Mouse (Mus musculus): ENCODE results near the gene Vsnl1. TPM values are rescaled to one million over a fixed set of nuclear protein-coding genes. Genes with fewer than 3 reads are reported as not detected.

Gene Vsnl1
- polyA plus RNA-seq, 1 experiment from 2014 or later, result 30.0 TPM

GRCm38 (mm10) chr12:11433126-11433525 is 3.3 kb downstream of the Vsnl1 start:
- WGBS, result 97% methylated on average over 1 of the region's 1 CpGs
- Histone ChIP-seq H3K9ac (no peak overlapping the region), H3K27ac (replicated peaks) (no peak overlapping the region), H3K4me2 (no peak overlapping the region), H3K9me3 (no peaks in the 10 kb centered on the region), H3K4me3 (no peak overlapping the region), H3K4me1 (replicated peaks) (peaks cover 20% of the 10 kb centered on the region), H3K36me3 (no peaks in the 10 kb centered on the region), H3K27me3 (peaks cover 22% of the 10 kb centered on the region)
- no peak for ATAC-seq (ENCODE audit: low read depth)

- Histone ChIP-seq H3K9me3 (no peaks in the 10 kb centered on the region), H3K4me2 (no peak overlapping the region), H3K4me3 (no peak overlapping the region), H3K36me3 (no peaks in the 10 kb centered on the region), H3K27me3 (no peaks in the 10 kb centered on the region), H3K4me1 (replicated peaks) (no peaks in the 10 kb centered on the region), H3K27ac (replicated peaks) (no peak overlapping the region), H3K9ac (no peak overlapping the region)
- WGBS, result 76% methylated on average over 4 of the region's 4 CpGs
- ATAC-seq (ENCODE audit: low read depth), result no peak
Measured at GRCm38 (mm10) chr12:11427396-11427795, 9.0 kb downstream of the Vsnl1 start.

- Histone ChIP-seq H3K4me3 (no peak overlapping the region), H3K27ac (replicated peaks) (no peak overlapping the region), H3K27me3 (no peaks in the 10 kb centered on the region), H3K9ac (no peak overlapping the region), H3K4me2 (no peak overlapping the region), H3K4me1 (replicated peaks) (no peaks in the 10 kb centered on the region), H3K9me3 (no peaks in the 10 kb centered on the region), H3K36me3 (no peaks in the 10 kb centered on the region)
- no peak for ATAC-seq (ENCODE audit: low read depth)
- WGBS, result 84% methylated on average over 6 of the region's 6 CpGs
Measured at GRCm38 (mm10) chr12:11418112-11418511, 18.3 kb downstream of the Vsnl1 start.

DNA sequence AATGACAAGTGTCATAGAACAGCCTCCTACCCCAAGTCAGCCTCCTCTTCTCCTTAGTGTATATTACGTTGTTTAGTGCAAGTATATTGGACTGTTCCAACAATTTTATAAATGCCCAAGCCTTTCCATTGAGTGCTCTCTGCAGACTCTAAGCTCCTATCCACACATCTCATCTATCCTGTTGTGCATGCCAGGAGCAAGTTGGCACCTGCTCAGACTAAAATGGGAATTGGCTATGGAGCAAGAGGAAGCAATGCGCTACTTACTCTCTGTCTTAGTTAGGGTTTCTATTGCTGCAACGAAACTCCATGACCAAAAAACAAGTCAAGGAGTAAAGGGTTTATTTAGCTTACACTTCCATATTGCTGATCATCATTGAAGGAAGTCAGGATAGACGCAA is 28.7 kb downstream of the Vsnl1 start:
- Histone ChIP-seq H3K27ac (replicated peaks) (no peak overlapping the region), H3K4me2 (no peak overlapping the region), H3K4me1 (replicated peaks) (no peaks in the 10 kb centered on the region), H3K9ac (no peak overlapping the region), H3K27me3 (no peaks in the 10 kb centered on the region), H3K9me3 (no peaks in the 10 kb centered on the region; the same call in 1 of the 2 replicates), H3K4me3 (no peak overlapping the region), H3K36me3 (no peaks in the 10 kb centered on the region)
- no peak for ATAC-seq (ENCODE audit: low read depth)
- WGBS, result 95% methylated on average over 4 of the region's 4 CpGs

- H3K27ac ChIP-seq (replicated peaks), result no peak overlapping the region
- ATAC-seq (ENCODE audit: low read depth), result no peak
Measured at GRCm38 (mm10) chr12:11398791-11399190, 37.6 kb downstream of the Vsnl1 start.

DNA sequence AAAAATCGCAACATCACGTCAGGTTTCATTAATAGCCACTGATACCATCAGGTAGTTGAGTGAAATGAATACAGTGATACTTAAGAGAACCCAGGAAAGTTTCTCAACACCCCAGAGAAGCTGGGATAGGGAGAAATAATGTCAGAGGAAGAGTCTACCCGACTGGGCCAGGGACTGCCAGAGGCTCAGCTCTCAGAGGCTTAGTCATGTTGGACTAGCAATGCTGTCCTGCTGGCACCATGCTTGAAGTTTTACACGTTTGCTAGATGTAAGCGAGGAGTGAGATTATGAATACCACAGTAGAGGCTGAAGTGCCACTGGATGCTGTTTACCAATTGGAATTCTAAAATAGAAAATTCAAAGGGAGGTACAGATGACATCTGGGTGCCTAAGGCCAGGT is 39.4 kb downstream of the Vsnl1 start:
- 86% methylated on average over 5 of the region's 5 CpGs for WGBS
- Histone ChIP-seq H3K9ac (no peak overlapping the region), H3K27ac (replicated peaks) (no peak overlapping the region), H3K9me3 (no peaks in the 10 kb centered on the region), H3K27me3 (no peaks in the 10 kb centered on the region), H3K4me3 (no peak overlapping the region), H3K36me3 (no peaks in the 10 kb centered on the region), H3K4me1 (replicated peaks) (no peaks in the 10 kb centered on the region; the same call in 1 of the 2 replicates), H3K4me2 (no peak overlapping the region)
- no peak for ATAC-seq (ENCODE audit: low read depth)

More at GRCm38 (mm10) chr12:11398791-11399190, 37.6 kb downstream of the Vsnl1 start:
- Histone ChIP-seq H3K4me1 (replicated peaks) (no peaks in the 10 kb centered on the region), H3K9me3 (no peaks in the 10 kb centered on the region), H3K27me3 (no peaks in the 10 kb centered on the region), H3K36me3 (no peaks in the 10 kb centered on the region), H3K4me3 (no peak overlapping the region), H3K9ac (no peak overlapping the region), H3K4me2 (no peak overlapping the region)
- WGBS, result 92% methylated on average over 6 of the region's 6 CpGs

- H3K4me2 ChIP-seq, result no peak overlapping the region
- no peaks in the 10 kb centered on the region for H3K27me3 ChIP-seq
- no peak overlapping the region for H3K9ac ChIP-seq
- no peak overlapping the region for H3K4me3 ChIP-seq
- H3K27ac ChIP-seq (replicated peaks), result no peak overlapping the region
- H3K4me1 ChIP-seq (replicated peaks), result peaks cover 7% of the 10 kb centered on the region; the same call in 1 of the 2 replicates
- no peaks in the 10 kb centered on the region for H3K9me3 ChIP-seq
- no peak for ATAC-seq (ENCODE audit: low read depth)
- 81% methylated on average over 2 of the region's 2 CpGs for WGBS
- H3K36me3 ChIP-seq, result no peaks in the 10 kb centered on the region
Measured at GRCm38 (mm10) chr12:11395470-11395869, 40.9 kb downstream of the Vsnl1 start.

GRCm38 (mm10) chr12:11392525-11392924 is 43.9 kb downstream of the Vsnl1 start:
- Histone ChIP-seq H3K4me1 (replicated peaks) (peaks cover 7% of the 10 kb centered on the region; the same call in 1 of the 2 replicates), H3K9ac (no peak overlapping the region), H3K4me3 (no peak overlapping the region), H3K4me2 (no peak overlapping the region), H3K27ac (replicated peaks) (no peak overlapping the region), H3K27me3 (no peaks in the 10 kb centered on the region), H3K9me3 (no peaks in the 10 kb centered on the region), H3K36me3 (no peaks in the 10 kb centered on the region)
- WGBS, result 47% methylated on average over 1 of the region's 1 CpGs
- no peak for ATAC-seq (ENCODE audit: low read depth)

- peak; percentile 69 for ATAC-seq (ENCODE audit: low read depth)
- 65% methylated on average over 7 of the region's 7 CpGs for WGBS
Measured at GRCm38 (mm10) chr12:11391244-11391949, 45.0 kb downstream of the Vsnl1 start.

DNA sequence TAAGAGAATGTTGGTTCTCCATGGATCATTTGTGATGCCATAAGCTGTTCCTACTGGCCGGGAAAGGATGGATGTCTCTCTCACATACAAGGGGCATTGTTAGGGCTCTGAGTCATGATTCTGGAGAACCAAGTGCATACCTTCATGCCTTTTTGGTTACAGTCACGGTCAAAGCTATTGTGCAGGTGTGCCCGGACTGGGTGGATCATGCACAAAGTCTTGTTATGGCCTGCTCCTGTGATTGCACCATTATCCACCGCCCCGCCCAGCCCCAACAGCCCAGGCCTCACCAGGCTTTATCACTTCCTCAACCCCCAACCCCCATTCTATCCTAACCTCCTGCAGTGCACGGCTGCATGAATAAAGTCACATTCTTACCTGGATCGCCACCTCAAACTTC is 47.3 kb downstream of the Vsnl1 start:
- ATAC-seq (ENCODE audit: low read depth), result no peak
- H3K27me3 ChIP-seq, result no peaks in the 10 kb centered on the region
- no peaks in the 10 kb centered on the region for H3K9me3 ChIP-seq
- H3K27ac ChIP-seq (replicated peaks), result no peak overlapping the region
- H3K9ac ChIP-seq, result no peak overlapping the region
- H3K4me3 ChIP-seq, result no peak overlapping the region
- H3K4me2 ChIP-seq, result no peak overlapping the region
- H3K4me1 ChIP-seq (replicated peaks), result peaks cover 7% of the 10 kb centered on the region; the same call in 1 of the 2 replicates
- H3K36me3 ChIP-seq, result no peaks in the 10 kb centered on the region
- WGBS, result 82% methylated on average over 7 of the region's 7 CpGs

More at GRCm38 (mm10) chr12:11391244-11391949, 45.0 kb downstream of the Vsnl1 start:
- peaks cover 7% of the 10 kb centered on the region; the same call in 1 of the 2 replicates for H3K4me1 ChIP-seq (replicated peaks)
- H3K9me3 ChIP-seq, result no peaks in the 10 kb centered on the region
- H3K36me3 ChIP-seq, result no peaks in the 10 kb centered on the region
- no peak overlapping the region for H3K4me2 ChIP-seq
- H3K27me3 ChIP-seq, result no peaks in the 10 kb centered on the region
- no peak overlapping the region for H3K9ac ChIP-seq
- H3K27ac ChIP-seq (replicated peaks), result no peak overlapping the region
- no peak overlapping the region for H3K4me3 ChIP-seq

DNA sequence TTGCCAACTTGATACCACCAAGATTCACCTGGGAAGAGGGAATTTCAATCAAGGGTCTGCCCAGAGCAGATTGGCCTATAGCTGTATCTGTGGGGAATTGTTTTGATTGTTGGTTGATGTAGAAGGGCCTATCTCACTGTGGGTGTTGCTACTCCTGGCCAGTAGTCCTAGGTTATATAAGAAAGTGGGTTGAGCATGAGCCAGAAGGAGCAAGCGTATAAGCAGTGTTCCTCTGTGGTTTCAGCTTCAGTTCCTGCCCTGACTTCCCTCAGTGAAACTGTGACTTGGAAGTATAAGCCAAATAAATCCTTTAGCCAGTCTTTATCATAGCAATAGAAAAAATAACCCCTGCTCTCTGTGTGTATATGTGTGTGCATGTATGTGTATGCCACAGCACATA is 51.7 kb downstream of the Vsnl1 start:
- no peaks in the 10 kb centered on the region for H3K9me3 ChIP-seq
- H3K27ac ChIP-seq (replicated peaks), result no peak overlapping the region
- no peak for ATAC-seq (ENCODE audit: low read depth)
- no peak overlapping the region for H3K4me3 ChIP-seq
- 93% methylated on average over 1 of the region's 1 CpGs for WGBS
- H3K9ac ChIP-seq, result no peak overlapping the region
- no peak overlapping the region for H3K4me2 ChIP-seq
- H3K27me3 ChIP-seq, result no peaks in the 10 kb centered on the region
- no peaks in the 10 kb centered on the region for H3K4me1 ChIP-seq (replicated peaks)
- H3K36me3 ChIP-seq, result no peaks in the 10 kb centered on the region

- no peak overlapping the region for H3K4me3 ChIP-seq
- H3K27ac ChIP-seq (replicated peaks), result no peak overlapping the region
- no peak for ATAC-seq (ENCODE audit: low read depth)
- no peaks in the 10 kb centered on the region for H3K27me3 ChIP-seq
- H3K4me2 ChIP-seq, result no peak overlapping the region
- H3K36me3 ChIP-seq, result no peaks in the 10 kb centered on the region
- 76% methylated on average over 2 of the region's 2 CpGs for WGBS
- H3K9me3 ChIP-seq, result no peaks in the 10 kb centered on the region
- H3K4me1 ChIP-seq (replicated peaks), result no peaks in the 10 kb centered on the region
- H3K9ac ChIP-seq, result no peak overlapping the region
Measured at GRCm38 (mm10) chr12:11379396-11379795, 57.0 kb downstream of the Vsnl1 start.

GRCm38 (mm10) chr12:11370056-11370455 is 66.4 kb downstream of the Vsnl1 start:
- WGBS, result 52% methylated on average over 4 of the region's 4 CpGs

More at GRCm38 (mm10) chr12:11370056-11370455, 66.4 kb downstream of the Vsnl1 start:
- Histone ChIP-seq H3K27ac (replicated peaks) (no peak overlapping the region), H3K4me3 (no peak overlapping the region), H3K9ac (no peak overlapping the region), H3K27me3 (no peaks in the 10 kb centered on the region), H3K36me3 (no peaks in the 10 kb centered on the region), H3K4me1 (replicated peaks) (no peaks in the 10 kb centered on the region), H3K4me2 (no peak overlapping the region), H3K9me3 (no peaks in the 10 kb centered on the region)
- ATAC-seq (ENCODE audit: low read depth), result 0 out of 2 replicates have a peak, but pooled peaks have one; percentile 47

Measured in neural tube, embryonic 13.5 days (tissue).